ENCODE assay signal across 8 mouse cellular contexts in genomic region chr19:10605901-10606622, GRCm38 (mm10). TPM values are rescaled to one million over a fixed set of nuclear protein-coding genes. Genes with fewer than 3 reads are reported as not detected.
DNase-seq lines count a peak whose midpoint lies in the region; ATAC-seq and TF ChIP-seq lines count a peak whose summit lies in the region.

No protein-coding gene starts in this region.

- WGBS in kidney, embryonic 14.5 days: 6% methylated on average over 20 of the region's 20 CpGs
- 4% methylated on average over 20 of the region's 20 CpGs for WGBS in heart, postnatal 0 days
- 3% methylated on average over 20 of the region's 20 CpGs for WGBS in liver, embryonic 15.5 days (ENCODE audit: insufficient replicate concordance)
- 3% methylated on average over 20 of the region's 20 CpGs for WGBS in stomach, postnatal 0 days

- H3K36me3 ChIP-seq in kidney, embryonic 14.5 days (ENCODE audit: control insufficient read depth, insufficient read depth, low read length): peaks cover 38% of the 10 kb centered on the region
- H3K36me3 ChIP-seq in heart, postnatal 0 days (replicated peaks; ENCODE audit: control insufficient read depth, insufficient read depth, low read length): peaks cover 37% of the 10 kb centered on the region
- H3K36me3 ChIP-seq in liver, embryonic 15.5 days (replicated peaks): peaks cover 45% of the 10 kb centered on the region
- H3K36me3 ChIP-seq in stomach, postnatal 0 days (ENCODE audit: control insufficient read depth, insufficient read depth, low read length): peaks cover 17% of the 10 kb centered on the region; the same call in 1 of the 2 replicates

- no peak for TF ChIP-seq EP300 in heart, postnatal 0 days (IDR thresholded peaks at IDR 0.05; ENCODE audit: low read depth)
- no peak for TF ChIP-seq EP300 in stomach, postnatal 0 days (optimal IDR thresholded peaks at IDR 0.05)

- no peak for DNase-seq in kidney, adult 11 months
- peak; percentile 77 for DNase-seq in R1 (ENCODE audit: low read depth, low spot score)
- DNase-seq in heart, postnatal 0 days (ENCODE audit: low spot score): peak; percentile 37
- DNase-seq in stomach, postnatal 0 days (ENCODE audit: low spot score): peak; percentile 52
- DNase-seq in right cerebral cortex, adult 2 months (ENCODE audit: low spot score in 2 of 2): no peak
- DNase-seq in layer of hippocampus, postnatal 14 days (ENCODE audit: low spot score in 2 of 2): no peak

- ATAC-seq in kidney, embryonic 14.5 days (ENCODE audit: low FRiP score, low TSS enrichment): peak; percentile 3; the same call in 1 of the 2 replicates
- ATAC-seq in heart, postnatal 0 days (ENCODE audit: insufficient read depth, low read depth): peak; percentile 15; the same call in 1 of the 2 replicates
- peak; percentile 29 for ATAC-seq in liver, embryonic 15.5 days (ENCODE audit: insufficient read depth)
- no peak for ATAC-seq in stomach, postnatal 0 days (ENCODE audit: low FRiP score, low TSS enrichment)

- peak overlapping the region; percentile 89 for H3K4me3 ChIP-seq in kidney, embryonic 14.5 days (ENCODE audit: low read length)
- peak overlapping the region; percentile 91 for H3K4me3 ChIP-seq in heart, postnatal 0 days (ENCODE audit: low read depth, low read length)
- peak overlapping the region; percentile 88 for H3K4me3 ChIP-seq in liver, embryonic 15.5 days (replicated peaks)
- H3K4me3 ChIP-seq in stomach, postnatal 0 days (ENCODE audit: low read depth, low read length): peak overlapping the region; percentile 97

- no peaks in the 10 kb centered on the region for H3K27me3 ChIP-seq in kidney, embryonic 14.5 days (ENCODE audit: control insufficient read depth, insufficient read depth, low read length)
- H3K27me3 ChIP-seq in heart, postnatal 0 days (ENCODE audit: control insufficient read depth, insufficient read depth, low read length): no peaks in the 10 kb centered on the region
- no peaks in the 10 kb centered on the region for H3K27me3 ChIP-seq in liver, embryonic 15.5 days
- H3K27me3 ChIP-seq in stomach, postnatal 0 days (ENCODE audit: control insufficient read depth, insufficient read depth, low read length): no peaks in the 10 kb centered on the region

- H3K4me1 ChIP-seq in kidney, embryonic 14.5 days (ENCODE audit: control insufficient read depth, insufficient read depth, low read length): peaks cover 26% of the 10 kb centered on the region; the same call in 1 of the 2 replicates
- peaks cover 24% of the 10 kb centered on the region for H3K4me1 ChIP-seq in heart, postnatal 0 days (ENCODE audit: control insufficient read depth, insufficient read depth)
- H3K4me1 ChIP-seq in liver, embryonic 15.5 days (replicated peaks): peaks cover 57% of the 10 kb centered on the region
- H3K4me1 ChIP-seq in stomach, postnatal 0 days (replicated peaks; ENCODE audit: control insufficient read depth, insufficient read depth): peaks cover 8% of the 10 kb centered on the region; the same call in 1 of the 2 replicates

- peak overlapping the region; percentile 62 for H3K4me2 ChIP-seq in kidney, embryonic 14.5 days (replicated peaks; ENCODE audit: low read depth, low read length)
- H3K4me2 ChIP-seq in heart, postnatal 0 days (ENCODE audit: low read depth, low read length): peak overlapping the region; percentile 79
- peak overlapping the region; percentile 87 for H3K4me2 ChIP-seq in liver, embryonic 15.5 days
- peak overlapping the region; percentile 69 for H3K4me2 ChIP-seq in stomach, postnatal 0 days (replicated peaks; ENCODE audit: low read depth)

- TF ChIP-seq CTCF in heart, postnatal 0 days (IDR thresholded peaks at IDR 0.05; ENCODE audit: low read depth): no peak
- TF ChIP-seq CTCF in stomach, postnatal 0 days (IDR thresholded peaks at IDR 0.05; ENCODE audit: low read depth): no peak

- H3K27ac ChIP-seq in kidney, embryonic 14.5 days (ENCODE audit: low read depth, low read length): peak overlapping the region; percentile 84
- peak overlapping the region; percentile 94 for H3K27ac ChIP-seq in heart, postnatal 0 days (ENCODE audit: low read depth)
- H3K27ac ChIP-seq in liver, embryonic 15.5 days (replicated peaks): peak overlapping the region; percentile 94
- peak overlapping the region; percentile 97 for H3K27ac ChIP-seq in stomach, postnatal 0 days (replicated peaks)

- H3K9ac ChIP-seq in kidney, embryonic 14.5 days (ENCODE audit: low read depth, low read length): peak overlapping the region; percentile 93
- peak overlapping the region; percentile 87 for H3K9ac ChIP-seq in heart, postnatal 0 days (replicated peaks; ENCODE audit: low read depth, low read length)
- peak overlapping the region; percentile 97 for H3K9ac ChIP-seq in liver, embryonic 15.5 days
- H3K9ac ChIP-seq in stomach, postnatal 0 days (ENCODE audit: low read length): peak overlapping the region; percentile 97

- no peaks in the 10 kb centered on the region for H3K9me3 ChIP-seq in kidney, embryonic 14.5 days (ENCODE audit: control insufficient read depth, low read length)
- no peaks in the 10 kb centered on the region for H3K9me3 ChIP-seq in heart, postnatal 0 days (replicated peaks; ENCODE audit: control insufficient read depth, low read length)
- H3K9me3 ChIP-seq in liver, embryonic 15.5 days (replicated peaks): no peaks in the 10 kb centered on the region
- no peaks in the 10 kb centered on the region for H3K9me3 ChIP-seq in stomach, postnatal 0 days (ENCODE audit: control insufficient read depth, low read length)

RNA-seq across cellular contexts. Expression of gene Tkfc, which starts 0.6 kb away (rescaled TPM):
- 21.5 and 30.0 TPM in 2 replicates for polyA plus RNA-seq in kidney, embryonic 14.5 days (2014; fragmentation: Nextera tagmentation; extraction: Ambion mirVana)
- 2.7 and 3.0 TPM in 2 replicates for total RNA-seq in heart, postnatal 0 days (2014; rRNA removed; ENCODE audit: low replicate concordance)
- 5.9 and 7.7 TPM in 2 replicates for polyA plus RNA-seq in heart, postnatal 0 days (2015; fragmentation: Nextera tagmentation; extraction: Ambion mirVana)
- 27.1 and 33.0 TPM in 2 replicates for polyA plus RNA-seq in liver, embryonic 15.5 days (2015; fragmentation: Nextera tagmentation; extraction: Ambion mirVana)
- 6.3 and 6.7 TPM in 2 replicates for polyA plus RNA-seq in stomach, postnatal 0 days (2015; fragmentation: Nextera tagmentation; extraction: Ambion mirVana)
- total RNA-seq in layer of hippocampus, postnatal 14 days (2021): 10 to 100 TPM; 21.7 to 24.4 TPM

RNA-seq across cellular contexts. Expression of gene Ddb1, which starts 0.9 kb away (rescaled TPM):
- polyA plus RNA-seq in kidney, embryonic 14.5 days (2014; fragmentation: Nextera tagmentation; extraction: Ambion mirVana): 238 and 353 TPM in 2 replicates
- 298 and 349 TPM in 2 replicates for total RNA-seq in heart, postnatal 0 days (2014; rRNA removed; ENCODE audit: low replicate concordance)
- polyA plus RNA-seq in heart, postnatal 0 days (2015; fragmentation: Nextera tagmentation; extraction: Ambion mirVana): 130 and 137 TPM in 2 replicates
- polyA plus RNA-seq in liver, embryonic 15.5 days (2015; fragmentation: Nextera tagmentation; extraction: Ambion mirVana): 151 and 177 TPM in 2 replicates
- polyA plus RNA-seq in stomach, postnatal 0 days (2015; fragmentation: Nextera tagmentation; extraction: Ambion mirVana): 108 and 110 TPM in 2 replicates
- total RNA-seq in layer of hippocampus, postnatal 14 days (2021): 100 to 1,000 TPM; 202 to 215 TPM

RNA-seq across cellular contexts. Expression of gene Vwce, which starts 28.0 kb away (rescaled TPM):
- polyA plus RNA-seq in kidney, embryonic 14.5 days (2014; fragmentation: Nextera tagmentation; extraction: Ambion mirVana): 1.2 and 2.0 TPM in 2 replicates
- 0.19 and 4.7 TPM in 2 replicates for total RNA-seq in heart, postnatal 0 days (2014; rRNA removed; ENCODE audit: low replicate concordance)
- 0.22 and 0.23 TPM in 2 replicates for polyA plus RNA-seq in heart, postnatal 0 days (2015; fragmentation: Nextera tagmentation; extraction: Ambion mirVana)
- polyA plus RNA-seq in liver, embryonic 15.5 days (2015; fragmentation: Nextera tagmentation; extraction: Ambion mirVana): 11.8 and 11.9 TPM in 2 replicates
- polyA plus RNA-seq in stomach, postnatal 0 days (2015; fragmentation: Nextera tagmentation; extraction: Ambion mirVana): 0.51 and 0.61 TPM in 2 replicates
- under 1 TPM; 0.60 to 0.91 TPM for total RNA-seq in layer of hippocampus, postnatal 14 days (2021)

RNA-seq across cellular contexts. Expression of gene Tmem138, which starts 28.9 kb away (rescaled TPM):
- polyA plus RNA-seq in kidney, embryonic 14.5 days (2014; fragmentation: Nextera tagmentation; extraction: Ambion mirVana): 57.9 and 59.2 TPM in 2 replicates
- total RNA-seq in heart, postnatal 0 days (2014; rRNA removed; ENCODE audit: low replicate concordance): 6.7 and 8.1 TPM in 2 replicates
- 11.9 and 12.1 TPM in 2 replicates for polyA plus RNA-seq in heart, postnatal 0 days (2015; fragmentation: Nextera tagmentation; extraction: Ambion mirVana)
- 10.9 and 11.6 TPM in 2 replicates for polyA plus RNA-seq in liver, embryonic 15.5 days (2015; fragmentation: Nextera tagmentation; extraction: Ambion mirVana)
- polyA plus RNA-seq in stomach, postnatal 0 days (2015; fragmentation: Nextera tagmentation; extraction: Ambion mirVana): 11.4 and 12.2 TPM in 2 replicates
- total RNA-seq in layer of hippocampus, postnatal 14 days (2021): 10 to 100 TPM; 12.4 to 12.6 TPM

RNA-seq across cellular contexts. Expression of gene Cyb561a3, which starts 29.1 kb away (rescaled TPM):
- polyA plus RNA-seq in kidney, embryonic 14.5 days (2014; fragmentation: Nextera tagmentation; extraction: Ambion mirVana): 10.5 and 14.1 TPM in 2 replicates
- total RNA-seq in heart, postnatal 0 days (2014; rRNA removed; ENCODE audit: low replicate concordance): 11.9 and 22.7 TPM in 2 replicates
- polyA plus RNA-seq in heart, postnatal 0 days (2015; fragmentation: Nextera tagmentation; extraction: Ambion mirVana): 13.7 and 15.5 TPM in 2 replicates
- 14.5 and 18.0 TPM in 2 replicates for polyA plus RNA-seq in liver, embryonic 15.5 days (2015; fragmentation: Nextera tagmentation; extraction: Ambion mirVana)
- 15.7 and 16.7 TPM in 2 replicates for polyA plus RNA-seq in stomach, postnatal 0 days (2015; fragmentation: Nextera tagmentation; extraction: Ambion mirVana)
- total RNA-seq in layer of hippocampus, postnatal 14 days (2021): 10 to 100 TPM; 13.0 to 13.9 TPM

Comparison
In these comparisons a context has a peak if more than half of its experiments do, and no peak if none do; other contexts are left out.
1. DNase-seq: peak in R1 (single experiment), heart, postnatal 0 days (single experiment) and stomach, postnatal 0 days (single experiment); none in kidney, adult 11 months (single experiment), right cerebral cortex, adult 2 months (0 of 2) and layer of hippocampus, postnatal 14 days (0 of 2).
2. Peak in every context shown above with its lines, with median percentiles within 50 percentile points of each other: H3K27ac ChIP-seq, H3K4me2 ChIP-seq, H3K4me3 ChIP-seq and H3K9ac ChIP-seq.